Mouse (Mus musculus) cerebellum, adult 18-20 months (tissue): ENCODE results near the gene Ugt1a1.

Experiments
- DNase-seq, 2 experiments: peaks; one replicate each; pipeline ENCODE4 v3.0.0; 2021

Ugt1a1 gene

DNA sequence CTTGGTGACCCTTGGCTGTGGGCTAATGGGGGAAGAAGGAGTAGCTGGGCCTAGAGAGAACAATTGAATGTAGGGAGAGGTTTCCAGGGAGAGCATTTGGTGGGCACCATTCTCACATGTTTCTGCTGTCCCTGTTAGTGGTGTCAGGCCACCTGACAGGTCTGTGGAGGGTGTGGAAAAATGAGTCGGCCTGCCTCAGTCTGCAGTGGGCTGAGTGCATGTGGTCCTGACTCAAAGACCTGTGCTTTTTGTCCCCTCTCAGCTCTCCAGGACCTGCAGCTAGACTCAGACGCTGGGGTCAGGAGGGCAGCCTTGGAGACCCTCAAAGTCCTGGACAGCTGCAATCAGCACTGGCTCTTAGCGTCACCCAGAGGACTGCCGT is 47.9 kb downstream of the Ugt1a1 start:
- DNase-seq, result no peak

DNA sequence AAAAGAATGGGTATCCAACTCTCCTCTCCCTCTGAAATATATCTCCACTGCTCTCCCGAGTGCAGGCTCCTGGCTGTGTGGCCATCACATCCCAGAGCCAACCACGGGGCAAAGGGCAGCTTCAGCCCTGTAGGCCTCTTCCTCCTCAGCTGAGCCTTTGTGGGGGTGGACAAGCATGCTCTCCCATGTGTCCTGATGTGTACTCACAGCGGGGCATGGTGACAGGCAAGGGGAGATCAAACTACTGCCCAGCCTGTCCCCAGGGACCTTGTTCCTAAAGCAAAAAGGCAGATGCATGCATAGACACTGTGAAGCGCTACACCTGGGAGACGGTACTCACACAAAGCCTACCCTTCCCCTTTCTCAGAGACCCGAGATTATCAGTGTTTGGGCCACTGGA is 48.4 kb downstream of the Ugt1a1 start:
- DNase-seq, result no peak

DNA sequence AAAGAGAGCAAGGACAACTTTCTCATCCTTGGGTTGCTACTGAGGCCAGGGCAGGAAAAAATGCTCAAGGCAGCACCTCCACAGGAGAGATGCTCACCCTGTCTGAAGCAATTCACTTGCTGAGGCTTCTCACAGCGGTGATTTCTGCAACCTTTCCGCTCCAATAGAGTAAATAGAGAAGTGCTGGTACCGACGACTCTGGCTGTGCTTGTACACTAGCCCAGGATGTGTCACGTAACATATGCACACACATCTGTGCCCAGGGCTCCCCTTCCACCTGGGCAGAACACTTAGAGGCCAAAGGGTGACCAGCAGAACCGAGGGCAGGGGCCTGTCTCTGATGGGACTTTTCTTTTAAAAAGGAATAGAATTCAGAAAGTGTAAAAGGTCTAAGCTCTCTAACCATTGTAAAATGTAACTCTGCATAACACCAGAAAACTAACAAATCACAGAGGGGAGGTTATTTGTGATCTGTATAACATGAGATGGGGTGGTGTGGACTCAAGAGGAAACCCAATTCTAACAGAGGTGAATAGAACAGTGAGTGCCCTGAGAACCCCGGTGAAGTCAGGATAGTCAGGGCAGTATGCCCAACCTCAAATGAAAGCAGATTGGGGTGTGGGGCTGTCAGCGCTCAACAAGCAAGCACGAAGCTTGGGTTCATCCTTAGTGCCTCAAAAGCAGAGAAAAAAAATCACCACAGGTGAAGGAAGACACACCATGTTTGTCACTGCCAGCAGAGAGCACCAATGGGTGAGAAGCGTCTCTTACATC is 49.0 kb downstream of the Ugt1a1 start:
- DNase-seq, result no peak

DNA sequence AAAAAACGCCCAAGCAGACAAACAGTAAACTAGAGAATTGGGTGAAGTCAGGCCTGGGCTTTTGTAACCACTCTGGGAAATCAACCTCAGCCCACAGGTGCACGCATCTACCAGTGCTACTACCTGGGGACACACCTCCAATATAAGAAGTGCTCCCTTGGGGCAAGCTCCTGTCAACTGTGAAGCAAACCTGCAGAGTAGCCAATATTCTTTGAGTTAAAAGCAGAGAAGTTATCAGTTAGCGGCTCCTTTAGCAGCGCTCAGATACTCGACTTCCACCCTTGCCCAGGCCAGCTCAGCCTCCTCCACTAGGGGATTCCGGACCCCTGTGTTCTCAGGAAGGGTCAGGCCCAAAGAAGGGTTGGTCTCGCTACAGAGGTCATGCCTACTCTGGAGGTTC is 49.9 kb downstream of the Ugt1a1 start:
- no peak for DNase-seq

DNA sequence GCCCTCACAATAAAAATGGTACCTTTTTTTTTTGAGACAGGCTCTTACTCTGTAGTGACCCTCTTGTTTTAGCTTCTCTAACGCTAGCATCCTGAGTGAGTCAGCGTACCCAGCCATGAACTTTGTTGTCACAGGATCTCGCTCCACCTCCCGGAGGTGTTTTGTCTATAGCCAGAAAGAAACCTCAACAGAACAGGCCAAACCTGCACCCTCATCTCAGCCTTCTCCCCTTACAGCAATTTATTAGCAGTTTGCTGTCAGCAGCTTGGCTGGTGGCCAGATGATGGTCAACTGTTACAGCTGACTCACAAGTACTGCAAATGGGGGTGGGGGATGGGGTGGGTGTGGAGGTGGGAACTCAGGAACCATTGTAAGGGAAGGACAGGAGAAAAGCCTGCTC is 50.5 kb downstream of the Ugt1a1 start:
- no peak for DNase-seq

DNA sequence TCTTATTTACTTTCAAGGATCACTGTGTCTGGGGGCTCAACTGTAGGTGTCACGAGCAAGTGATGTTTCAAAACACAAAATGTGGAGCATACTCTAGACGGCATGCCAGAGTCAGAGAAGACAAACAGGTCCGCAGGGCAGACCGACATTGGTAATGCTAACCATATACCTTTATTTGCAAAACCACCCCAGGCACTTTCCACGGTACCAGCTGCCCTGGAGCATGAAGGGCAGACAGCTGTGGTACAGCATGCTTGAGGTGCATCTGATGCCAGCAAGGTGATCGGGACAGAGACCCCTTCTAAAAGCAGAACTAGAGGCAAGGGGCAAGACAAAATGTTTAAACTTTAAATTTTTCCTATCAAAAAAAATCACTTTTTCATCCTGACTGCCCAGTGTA is 51.2 kb downstream of the Ugt1a1 start:
- DNase-seq, result no peak

DNA sequence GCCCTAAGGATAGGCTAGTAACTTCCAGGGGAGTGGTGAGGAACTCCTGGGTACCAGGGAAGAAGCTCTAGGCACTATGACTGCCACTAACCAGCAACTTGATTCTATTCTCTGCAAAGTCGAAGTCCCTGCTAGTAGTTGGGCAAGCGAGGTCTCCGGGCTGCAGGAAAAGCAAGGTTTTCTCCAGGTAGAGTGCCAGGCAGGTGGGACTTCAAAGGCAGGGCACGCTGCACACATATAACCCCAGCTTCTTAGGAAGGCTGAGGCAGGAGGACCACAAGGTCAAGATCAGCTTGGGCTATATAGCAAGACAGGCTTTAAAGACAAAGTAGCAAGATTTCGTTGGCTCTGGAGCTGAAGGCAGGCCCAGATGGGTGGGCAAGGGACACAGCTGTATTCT is 52.0 kb downstream of the Ugt1a1 start:
- DNase-seq, result no peak

DNA sequence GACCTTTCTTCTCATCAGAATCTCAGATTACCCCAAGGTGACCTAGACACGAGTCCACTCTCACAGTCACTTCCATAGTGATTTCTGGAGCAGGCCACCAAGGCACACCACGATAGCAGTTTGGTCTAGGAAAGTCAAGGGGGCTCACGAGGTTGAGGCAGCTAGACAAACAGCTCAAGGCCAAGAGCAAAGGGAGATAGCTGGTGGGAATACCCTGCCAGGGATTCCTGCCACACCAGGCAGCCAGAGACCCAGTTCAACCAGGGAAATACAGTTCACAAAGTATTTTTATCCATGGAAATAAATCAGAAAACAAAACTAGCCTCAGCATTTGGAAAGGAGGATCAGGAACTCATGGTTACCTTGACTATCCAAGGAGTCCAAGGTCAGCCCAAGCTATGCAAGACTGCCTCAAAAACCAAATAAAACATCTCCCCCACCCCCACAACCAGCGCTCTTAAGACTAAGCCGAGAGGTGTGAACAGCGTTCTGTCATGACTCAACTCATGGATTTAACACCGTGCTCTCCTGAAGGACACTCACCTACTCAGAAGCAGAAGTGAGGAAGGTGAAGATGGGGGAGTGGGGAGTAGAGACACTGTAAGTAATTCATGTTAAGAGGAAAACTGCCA is 52.6 kb downstream of the Ugt1a1 start:
- no peak for DNase-seq

DNA sequence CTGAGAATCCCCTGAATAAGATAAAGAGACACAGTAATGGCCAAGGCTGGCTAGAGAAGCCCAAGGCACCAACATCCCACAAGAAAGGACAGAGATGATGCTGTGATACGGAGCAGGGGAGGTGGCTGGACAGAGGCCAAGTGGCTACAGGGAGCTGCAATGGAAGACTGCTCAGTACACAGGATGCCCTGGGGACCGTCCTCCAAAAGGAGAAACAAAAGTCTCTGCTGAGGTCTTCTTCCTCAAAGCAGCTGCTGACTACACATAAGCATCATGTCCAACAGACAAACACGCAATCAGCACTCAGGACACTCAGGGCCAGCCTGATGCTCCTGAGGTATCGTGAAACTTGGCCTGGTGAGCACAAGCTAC is 53.1 kb downstream of the Ugt1a1 start:
- DNase-seq, result no peak

DNA sequence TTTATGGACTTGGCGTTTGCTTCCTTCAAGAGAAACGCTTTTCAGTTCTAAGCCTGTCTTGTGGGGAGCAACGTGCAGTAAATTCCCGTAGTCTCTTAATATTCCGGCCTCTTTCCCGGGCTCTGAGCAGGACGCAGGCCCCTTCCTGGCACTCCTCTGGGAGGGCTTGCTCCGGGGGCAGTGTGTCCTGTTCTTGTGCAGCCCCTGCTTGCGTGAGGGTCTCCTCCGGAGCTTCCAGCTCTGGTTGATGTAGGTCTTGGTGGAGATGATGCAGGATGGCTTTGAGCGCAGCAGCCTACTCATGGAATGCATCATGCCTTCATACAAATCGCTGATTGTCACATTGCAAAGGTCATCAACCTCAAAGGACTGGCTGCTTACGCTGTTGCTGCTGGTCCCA is 54.4 kb downstream of the Ugt1a1 start:
- no peak for DNase-seq

DNA sequence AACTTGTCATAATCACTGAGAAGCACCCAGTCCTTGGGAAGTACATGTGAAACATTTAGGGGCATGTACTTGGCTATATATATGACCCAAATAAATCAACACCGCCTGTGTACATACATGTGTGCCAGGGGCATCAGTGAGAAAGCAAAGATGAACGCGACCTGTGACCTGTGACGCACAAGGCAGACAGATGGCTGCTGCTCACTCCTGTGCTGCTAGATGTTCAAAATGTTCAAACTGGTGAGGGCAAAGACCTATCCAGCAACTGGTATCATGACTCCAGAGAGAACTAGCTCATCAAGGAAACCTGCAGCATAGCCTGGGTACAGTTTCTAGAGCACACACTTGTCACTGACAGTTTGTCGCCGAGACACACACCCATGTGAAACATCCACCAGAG is 55.7 kb downstream of the Ugt1a1 start:
- no peak for DNase-seq

DNA sequence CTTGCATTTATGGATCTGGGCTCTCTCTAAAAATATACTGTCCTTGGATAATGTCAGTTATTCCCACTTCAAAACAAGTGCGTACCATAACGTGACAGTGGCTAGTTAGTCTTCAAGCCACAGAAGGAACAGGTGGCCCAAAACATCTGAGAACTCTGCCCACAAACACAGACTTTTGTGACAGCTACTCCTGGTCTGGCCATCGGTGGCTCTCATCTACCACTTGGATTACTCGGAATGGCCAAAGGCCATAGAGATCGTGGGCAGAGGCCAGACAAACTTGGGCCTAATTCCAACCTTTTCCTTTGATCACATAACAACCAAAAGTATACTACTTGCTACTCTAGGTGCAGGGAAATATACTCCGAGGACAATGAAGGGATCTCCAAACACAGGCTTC is 56.3 kb downstream of the Ugt1a1 start:
- DNase-seq, result no peak
